Mouse (Mus musculus) left cerebral cortex, adult 8-10 months (tissue): ENCODE measurements around the gene Sh3pxd2a. TPM values are rescaled to one million over a fixed set of nuclear protein-coding genes. Genes with fewer than 3 reads are reported as not detected.
A peak's percentile ranks its signal among the peaks of the same experiment; 100 is the strongest.

Source experiments
- DNase-seq, 2 experiments: peaks; one replicate each; pipeline ENCODE4 v3.0.0; 2022; ENCODE audit warnings: low spot score in 2 of 2
- total RNA-seq, 4 experiments: library from RNA; stranded (reverse); gene quantifications; 2 replicates each; pipeline ENCODE4 v1.2.4; 2022

Sh3pxd2a gene
- total RNA-seq, 4 experiments from 2014 or later = 29.9 to 33.2 (median 31.8) TPM

GRCm38 (mm10) chr19:47343422-47343821, 120.8 kb downstream of the Sh3pxd2a start:
- no peak for DNase-seq

- DNase-seq = peak in 1 of 2 experiments; percentile 92
Measured at GRCm38 (mm10) chr19:47339165-47339564, 125.0 kb downstream of the Sh3pxd2a start.

- DNase-seq = no peak
Measured at GRCm38 (mm10) chr19:47338396-47339164, 125.6 kb downstream of the Sh3pxd2a start.

- DNase-seq = peak; percentile 65 to 92
Measured at GRCm38 (mm10) chr19:47337743-47338142, 126.5 kb downstream of the Sh3pxd2a start.

GRCm38 (mm10) chr19:47337191-47337590, 127.0 kb downstream of the Sh3pxd2a start:
- DNase-seq = no peak

GRCm38 (mm10) chr19:47335262-47335661, 128.9 kb downstream of the Sh3pxd2a start:
- DNase-seq = no peak

- DNase-seq = no peak
Measured at GRCm38 (mm10) chr19:47334713-47335112, 129.5 kb downstream of the Sh3pxd2a start.

GRCm38 (mm10) chr19:47330743-47331227, 133.4 kb downstream of the Sh3pxd2a start:
- no peak for DNase-seq

GRCm38 (mm10) chr19:47329102-47329501, 135.1 kb downstream of the Sh3pxd2a start:
- no peak for DNase-seq

GRCm38 (mm10) chr19:47327896-47328882, 136.0 kb downstream of the Sh3pxd2a start:
- no peak for DNase-seq

GRCm38 (mm10) chr19:47325881-47326280, 138.3 kb downstream of the Sh3pxd2a start:
- no peak for DNase-seq

GRCm38 (mm10) chr19:47323096-47323849, 140.9 kb downstream of the Sh3pxd2a start:
- DNase-seq = no peak

GRCm38 (mm10) chr19:47320331-47320668, 143.9 kb downstream of the Sh3pxd2a start:
- no peak for DNase-seq

GRCm38 (mm10) chr19:47319521-47320330, 144.5 kb downstream of the Sh3pxd2a start:
- DNase-seq = no peak

- no peak for DNase-seq
Measured at GRCm38 (mm10) chr19:47319061-47319460, 145.1 kb downstream of the Sh3pxd2a start.

- DNase-seq = peak in 1 of 2 experiments; percentile 78
Measured at GRCm38 (mm10) chr19:47317063-47317938, 146.9 kb downstream of the Sh3pxd2a start.

- DNase-seq = no peak
Measured at GRCm38 (mm10) chr19:47316288-47317062, 147.7 kb downstream of the Sh3pxd2a start.

GRCm38 (mm10) chr19:47315917-47316265, 148.3 kb downstream of the Sh3pxd2a start:
- DNase-seq = no peak
